Mouse (Mus musculus) Patski (cell line): ENCODE measurements around the gene D630045J12Rik. TPM values are rescaled to one million over a fixed set of nuclear protein-coding genes. Genes with fewer than 3 reads are reported as not detected.

Experiments used
- ATAC-seq: fragments of 100-300 bp; one replicate; pipeline ENCODE4 v1.8.0; 2021
- CTCF ChIA-PET: fragments of 350-600 bp; sonication (Branson Sonifier 250); formaldehyde crosslinking; loops from one replicate; lab custom pipeline; 2022; ENCODE audit warnings: inconsistent platforms; lab: Charles Lee
- POLR2A ChIA-PET: fragments of 350-600 bp; sonication (Branson Sonifier 250); formaldehyde crosslinking; loops from one replicate; lab custom pipeline; 2022; ENCODE audit warnings: antibody characterized with exemption, inconsistent platforms; lab: Charles Lee
- DNase-seq: peaks from one replicate; pipeline ENCODE4 v3.0.0-alpha.2; 2011; ENCODE audit warnings: low read depth, low spot score
- H3K27me3 ChIP-seq: fragments of 371-371 bp; one replicate; pipeline ENCODE4 v1.5.1; 2021
- CTCF ChIP-seq: fragments of 100-300 bp; IDR thresholded peaks from one replicate; pipeline ENCODE4 v1.5.1; 2021
- in situ Hi-C: fragments of 300-500 bp; cut with MboI; formaldehyde crosslinking; loops from 3 replicates; pipeline ENCODE4 v1.11.1; 2018; ENCODE audit warnings: low pct_unique_long_range_greater_than_20kb, mixed read lengths
- polyA plus RNA-seq: library from polyadenylated mRNA; unstranded; gene quantifications from one replicate; pipeline ENCODE4 v1.2.3, GENCODE M21; 2021

Gene D630045J12Rik
- polyA plus RNA-seq, 1 experiment from 2014 or later = 6.5 TPM

GRCm38 (mm10) chr6:38122791-38123190, 131.0 kb downstream of the D630045J12Rik start:
- DNase-seq (no peak), ATAC-seq (no peak)
- no peak for TF ChIP-seq CTCF
- in situ Hi-C loops = no loop called here
- ChIA-PET POLR2A (no interaction called here), CTCF (no interaction called here)
- no peaks in the 10 kb centered on the region for H3K27me3 ChIP-seq

GRCm38 (mm10) chr6:38121843-38122242, 132.0 kb downstream of the D630045J12Rik start:
- TF ChIP-seq CTCF = no peak
- POLR2A ChIA-PET = no interaction called here
- ATAC-seq (no peak), DNase-seq (no peak)
- CTCF ChIA-PET = no interaction called here
- in situ Hi-C loops = no loop called here
- no peaks in the 10 kb centered on the region for H3K27me3 ChIP-seq

GRCm38 (mm10) chr6:38120681-38121371, 133.0 kb downstream of the D630045J12Rik start:
- DNase-seq (no peak), ATAC-seq (no peak)
- TF ChIP-seq CTCF = no peak
- CTCF ChIA-PET = no interaction called here
- no peaks in the 10 kb centered on the region for H3K27me3 ChIP-seq
- POLR2A ChIA-PET = no interaction called here
- in situ Hi-C loops = no loop called here

- ATAC-seq = no peak
- ChIA-PET CTCF (no interaction called here), POLR2A (no interaction called here)
- no peaks in the 10 kb centered on the region for H3K27me3 ChIP-seq
- no peak for TF ChIP-seq CTCF
- in situ Hi-C loops = no loop called here
- DNase-seq = no peak
Measured at GRCm38 (mm10) chr6:38118341-38118740, 135.5 kb downstream of the D630045J12Rik start.

- ChIA-PET POLR2A (no interaction called here), CTCF (no interaction called here)
- no peak for ATAC-seq
Measured at GRCm38 (mm10) chr6:38116107-38116770, 137.6 kb downstream of the D630045J12Rik start.

GRCm38 (mm10) chr6:38110859-38111258, 142.9 kb downstream of the D630045J12Rik start:
- no peaks in the 10 kb centered on the region for H3K27me3 ChIP-seq
- ChIA-PET POLR2A (interaction anchor here (0.6 kb wide), 1 partner anchor 21 kb away, joined by 3 read pairs; no protein-coding TSS in a partner anchor), CTCF (interaction anchor here (1.3 to 1.7 kb wide), 4 partner anchors 18 to 40 kb away, joined by 3 to 4 read pairs (median 3); no protein-coding TSS in a partner anchor)
- peak; percentile 50 for DNase-seq
- no peak for TF ChIP-seq CTCF
- in situ Hi-C loops = no loop called here
- peak; percentile 73 for ATAC-seq

More at GRCm38 (mm10) chr6:38116107-38116770, 137.6 kb downstream of the D630045J12Rik start:
- no peaks in the 10 kb centered on the region for H3K27me3 ChIP-seq
- in situ Hi-C loops = no loop called here
- TF ChIP-seq CTCF = no peak
- no peak for DNase-seq

GRCm38 (mm10) chr6:38109871-38110270, 143.9 kb downstream of the D630045J12Rik start:
- in situ Hi-C loops = no loop called here
- DNase-seq (no peak), ATAC-seq (no peak)

GRCm38 (mm10) chr6:38109160-38109795, 144.5 kb downstream of the D630045J12Rik start, which contains the start of gene Tmem213:
TSS of gene Tmem213 (plus strand) at chr6:38109255.
- TF ChIP-seq CTCF = no peak
- ATAC-seq (no peak), DNase-seq (no peak)
- in situ Hi-C loops = no loop called here
- POLR2A ChIA-PET = no interaction called here
- H3K27me3 ChIP-seq = no peaks in the 10 kb centered on the region
- CTCF ChIA-PET = interaction anchor here (1.3 to 1.5 kb wide), 2 partner anchors 21 to 37 kb away, joined by 3 read pairs; no protein-coding TSS in a partner anchor

More at GRCm38 (mm10) chr6:38109871-38110270, 143.9 kb downstream of the D630045J12Rik start:
- TF ChIP-seq CTCF = no peak
- no peaks in the 10 kb centered on the region for H3K27me3 ChIP-seq
- POLR2A ChIA-PET = no interaction called here
- CTCF ChIA-PET = interaction anchor here (1.3 to 1.5 kb wide), 2 partner anchors 20 to 37 kb away, joined by 3 read pairs; no protein-coding TSS in a partner anchor

GRCm38 (mm10) chr6:38108449-38108848, 145.4 kb downstream of the D630045J12Rik start:
- ATAC-seq = no peak
- TF ChIP-seq CTCF = no peak
- CTCF ChIA-PET = no interaction called here
- in situ Hi-C loops = no loop called here
- POLR2A ChIA-PET = no interaction called here
- no peak for DNase-seq
- no peaks in the 10 kb centered on the region for H3K27me3 ChIP-seq

- no peaks in the 10 kb centered on the region for H3K27me3 ChIP-seq
- in situ Hi-C loops = no loop called here
- DNase-seq (no peak), ATAC-seq (no peak)
- ChIA-PET CTCF (interaction anchor here (1.0 to 2.1 kb wide), 3 partner anchors 13 to 54 kb away, joined by 3 to 6 read pairs (median 3); no protein-coding TSS in a partner anchor), POLR2A (interaction anchor here (0.5 kb wide), 1 partner anchor 19 kb away, joined by 3 read pairs; no protein-coding TSS in a partner anchor)
- no peak for TF ChIP-seq CTCF
Measured at GRCm38 (mm10) chr6:38105924-38106323, 147.9 kb downstream of the D630045J12Rik start.
